Mouse (Mus musculus): ENCODE data around the gene Srpx. TPM values are rescaled to one million over a fixed set of nuclear protein-coding genes. Genes with fewer than 3 reads are reported as not detected.

Srpx gene
- 62.5 and 69.0 TPM in 2 replicates for polyA plus RNA-seq (2015; fragmentation: Nextera tagmentation; extraction: Ambion mirVana)

DNA sequence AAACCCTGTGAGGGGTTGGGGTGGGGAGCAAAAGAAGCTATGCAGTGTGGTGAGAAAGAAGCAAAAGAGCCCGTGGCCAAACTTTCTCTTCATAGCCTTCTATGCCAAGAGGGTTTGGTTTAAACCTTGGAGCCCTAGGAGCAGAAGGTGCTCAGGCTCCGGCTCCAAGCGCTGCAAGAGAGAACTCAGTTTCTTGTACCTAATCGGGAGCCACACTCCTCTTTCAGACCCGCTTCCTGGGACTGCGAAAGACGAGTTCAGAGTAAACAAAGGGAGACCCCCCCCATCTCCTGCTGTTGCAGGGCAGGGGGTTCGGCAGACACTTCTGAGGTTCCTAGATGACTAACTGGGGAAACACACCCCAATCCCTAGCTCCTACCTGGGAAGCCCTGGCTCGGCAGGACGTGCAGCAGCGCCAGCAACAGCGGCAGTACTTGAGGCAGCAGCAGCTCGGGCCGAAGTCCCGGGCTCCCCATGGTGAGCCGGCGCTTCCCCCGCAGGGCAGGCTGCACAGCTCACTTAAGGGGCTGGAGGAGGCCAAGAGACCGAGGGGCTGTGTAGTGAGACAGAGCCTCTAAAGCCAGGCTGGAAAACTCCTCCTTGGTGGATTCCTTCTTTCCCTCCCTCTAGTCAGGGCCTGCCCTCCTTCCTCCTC, at the start of gene Srpx:
TSS of gene Srpx (minus strand) at position 645 of the 655 bp plus-strand sequence.

Other genes with a start within 250 kb of the Srpx start
- gene Sytl5, start 232.1 kb downstream of the Srpx start, polyA plus RNA-seq (2015; fragmentation: Nextera tagmentation; extraction: Ambion mirVana) = 4.4 and 4.5 TPM in 2 replicates
- gene Rpgr, start 99.2 kb upstream of the Srpx start, polyA plus RNA-seq (2015; fragmentation: Nextera tagmentation; extraction: Ambion mirVana) = 2.9 and 3.6 TPM in 2 replicates
- 0.13 TPM in 1 of 2 replicates, not detected in the other for gene Otc, start 134.6 kb upstream of the Srpx start, polyA plus RNA-seq (2015; fragmentation: Nextera tagmentation; extraction: Ambion mirVana)

Data from urinary bladder, postnatal 0 days (tissue).